ENCODE assay signal across 14 mouse cellular contexts in the genomic region with DNA sequence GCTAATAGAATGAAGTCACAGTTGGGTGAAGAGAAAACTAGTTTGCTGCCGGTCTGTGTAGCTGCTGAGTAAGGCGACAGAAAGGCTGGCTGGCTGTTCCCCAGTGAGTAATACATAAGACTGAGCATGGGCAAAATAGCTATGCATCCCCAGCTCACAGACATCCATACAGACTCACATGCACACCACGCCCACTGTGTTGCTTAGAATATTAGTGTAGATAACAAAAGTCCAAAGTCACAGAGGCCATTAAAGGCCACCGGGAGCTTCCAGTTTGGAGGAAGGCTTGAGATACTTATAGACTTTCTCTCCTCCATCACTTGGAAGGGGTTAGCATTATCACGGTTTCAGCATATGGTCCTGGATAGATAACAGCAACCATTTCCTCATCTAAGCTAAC.
"Had no signal": no experiment of that assay in that cellular context is flagged by ENCODE, and none has a peak within 500 bp of the region (broad histone marks: within the 10 kb centered on the region; RNA-seq: fewer than 3 reads in every experiment).

No protein-coding gene starts in this region.

- H3K4me3 ChIP-seq: layer of hippocampus, adult 2 months; limb, embryonic 13.5 days; midbrain, embryonic 15.5 days; neural tube, embryonic 12.5 days; stomach, embryonic 15.5 days had no signal

- H3K4me2 ChIP-seq: limb, embryonic 13.5 days; midbrain, embryonic 11.5 days; midbrain, embryonic 15.5 days; neural tube, embryonic 12.5 days; stomach, embryonic 15.5 days had no signal

- H3K36me3 ChIP-seq: limb, embryonic 13.5 days; midbrain, embryonic 15.5 days; neural tube, embryonic 12.5 days; stomach, embryonic 15.5 days had no signal

- H3K9ac ChIP-seq: limb, embryonic 13.5 days; midbrain, embryonic 15.5 days; neural tube, embryonic 12.5 days; stomach, embryonic 15.5 days had no signal

- H3K4me1 ChIP-seq: neural tube, embryonic 12.5 days; stomach, embryonic 15.5 days had no signal

- DNase-seq: kidney, adult 11 months; kidney, postnatal 10 days; kidney, postnatal 4 days; left cerebral cortex, postnatal 4 days; lung, adult 18-20 months; right cerebral cortex, postnatal 14 days; thymus, adult 2 months; thymus, postnatal 25 days had no signal

- H3K27ac ChIP-seq: layer of hippocampus, adult 2 months; limb, embryonic 13.5 days; midbrain, embryonic 15.5 days; neural tube, embryonic 12.5 days; stomach, embryonic 15.5 days had no signal

- H3K9me3 ChIP-seq: limb, embryonic 13.5 days; midbrain, embryonic 15.5 days; neural tube, embryonic 12.5 days; stomach, embryonic 15.5 days had no signal

- H3K27me3 ChIP-seq: neural tube, embryonic 12.5 days; stomach, embryonic 15.5 days had no signal

- ATAC-seq: midbrain, embryonic 15.5 days had no signal
